Mouse (Mus musculus): Measurements from ENCODE around the gene Tctex1d4.

Tctex1d4 gene
- long read RNA-seq, experiment 1, result 0 reads
- long read RNA-seq, experiment 2, result 0 reads

GRCm38 (mm10) chr4:117126675-117127290 is at the start of gene Tctex1d4:
Gene Tctex1d4, plus strand, starts transcription at chr4:117126794.
- intact Hi-C loops (cut with DNase I), result no loop called here

- intact Hi-C loops (cut with DNase I), result no loop called here
These were observed 38.5 kb upstream of the Tctex1d4 start for GRCm38 (mm10) chr4:117087948-117088640.

GRCm38 (mm10) chr4:117090586-117090985 is 36.0 kb upstream of the Tctex1d4 start:
- intact Hi-C loops (cut with DNase I), result no loop called here

GRCm38 (mm10) chr4:117094626-117095361 is 31.8 kb upstream of the Tctex1d4 start:
- intact Hi-C loops (cut with DNase I), result no loop called here

GRCm38 (mm10) chr4:117095551-117096452 is 30.8 kb upstream of the Tctex1d4 start, which contains the start of gene Ptch2:
Gene Ptch2, plus strand, starts transcription at chr4:117096075.
- intact Hi-C loops (cut with DNase I), result no loop called here

- intact Hi-C loops (cut with DNase I), result no loop called here
These were observed 29.9 kb upstream of the Tctex1d4 start for GRCm38 (mm10) chr4:117096666-117097065.

- intact Hi-C loops (cut with DNase I), result no loop called here
These were observed 28.4 kb upstream of the Tctex1d4 start for GRCm38 (mm10) chr4:117097969-117098763.

GRCm38 (mm10) chr4:117098764-117099036 is 27.9 kb upstream of the Tctex1d4 start:
- intact Hi-C loops (cut with DNase I), result no loop called here

- intact Hi-C loops (cut with DNase I), result loop anchor here (5.0 kb wide), 1 partner anchor 42 kb away; no protein-coding TSS in a partner anchor
These were observed 26.6 kb upstream of the Tctex1d4 start for GRCm38 (mm10) chr4:117100036-117100435.

- intact Hi-C loops (cut with DNase I), result loop anchor here (5.0 kb wide), 1 partner anchor 41 kb away; no protein-coding TSS in a partner anchor
These were observed 25.4 kb upstream of the Tctex1d4 start for GRCm38 (mm10) chr4:117101218-117101617.

- intact Hi-C loops (cut with DNase I), result loop anchor here (5.0 kb wide), 1 partner anchor 38 kb away; no protein-coding TSS in a partner anchor
These were observed 21.9 kb upstream of the Tctex1d4 start for GRCm38 (mm10) chr4:117104672-117105071.

- intact Hi-C loops (cut with DNase I), result no loop called here
These were observed 21.5 kb upstream of the Tctex1d4 start for GRCm38 (mm10) chr4:117105127-117105526.

GRCm38 (mm10) chr4:117107813-117108523 is 18.6 kb upstream of the Tctex1d4 start:
- intact Hi-C loops (cut with DNase I), result no loop called here

- intact Hi-C loops (cut with DNase I), result no loop called here
These were observed 18.1 kb upstream of the Tctex1d4 start for GRCm38 (mm10) chr4:117108524-117108849.

GRCm38 (mm10) chr4:117109330-117109729 is 17.3 kb upstream of the Tctex1d4 start:
- intact Hi-C loops (cut with DNase I), result no loop called here

GRCm38 (mm10) chr4:117110249-117110648 is 16.3 kb upstream of the Tctex1d4 start:
- intact Hi-C loops (cut with DNase I), result no loop called here

GRCm38 (mm10) chr4:117110985-117111384 is 15.6 kb upstream of the Tctex1d4 start:
- intact Hi-C loops (cut with DNase I), result no loop called here

- intact Hi-C loops (cut with DNase I), result no loop called here
These were observed 13.4 kb upstream of the Tctex1d4 start for GRCm38 (mm10) chr4:117113237-117113636.

GRCm38 (mm10) chr4:117115592-117115991 is 11.0 kb upstream of the Tctex1d4 start:
- intact Hi-C loops (cut with DNase I), result no loop called here

GRCm38 (mm10) chr4:117117931-117118330 is 8.7 kb upstream of the Tctex1d4 start:
- intact Hi-C loops (cut with DNase I), result no loop called here

Data from adrenal gland (tissue).